24 mouse cellular contexts compared by ENCODE assay signal in genomic region chr14:11523052-11523451, GRCm38 (mm10). TPM values are rescaled to one million over a fixed set of nuclear protein-coding genes. Genes with fewer than 3 reads are reported as not detected.
DNase-seq lines count a peak whose midpoint lies in the region; ATAC-seq and TF ChIP-seq lines count a peak whose summit lies in the region.
"Had no signal": no experiment of that assay in that cellular context is flagged by ENCODE, and none has a peak within 500 bp of the region (broad histone marks: within the 10 kb centered on the region; RNA-seq: fewer than 3 reads in every experiment).

No protein-coding gene starts in this region.

- no peak; the same call in 1 of the 2 replicates for ATAC-seq in liver, embryonic 11.5 days (replicated peaks; ENCODE audit: low FRiP score)
- peak; percentile 47; the same call in 1 of the 2 replicates for ATAC-seq in lung, embryonic 14.5 days (ENCODE audit: insufficient read depth)
- ATAC-seq in liver, postnatal 0 days, result peak; percentile 62
- ATAC-seq in erythroblast, adult 5-6 weeks (replicated peaks; ENCODE audit: low FRiP score, poor library complexity, severe bottlenecking), result no peak
- ATAC-seq: CD4-positive, CD25-positive, alpha-beta regulatory T cell, adult 4 months; forebrain, embryonic 16.5 days had no signal

- 26% methylated on average over 3 of the region's 3 CpGs for WGBS in liver, adult 2 months
- 74% methylated on average over 3 of the region's 3 CpGs for WGBS in liver, embryonic 11.5 days
- WGBS in lung, embryonic 14.5 days, result 59% methylated on average over 3 of the region's 3 CpGs
- WGBS in liver, postnatal 0 days (ENCODE audit: insufficient replicate concordance), result 43% methylated on average over 3 of the region's 3 CpGs

- no peak overlapping the region for H3K4me2 ChIP-seq in liver, embryonic 11.5 days
- H3K4me2 ChIP-seq in lung, embryonic 14.5 days, result no peak overlapping the region
- no peak overlapping the region for H3K4me2 ChIP-seq in liver, postnatal 0 days (ENCODE audit: low read depth, low read length)
- H3K4me2 ChIP-seq: embryonic facial prominence, embryonic 15.5 days; hindbrain, embryonic 12.5 days had no signal

- no peak overlapping the region for H3K4me3 ChIP-seq in liver, adult 2 months (ENCODE audit: insufficient read depth, low read depth, low read length)
- H3K4me3 ChIP-seq in liver, embryonic 11.5 days (ENCODE audit: low read depth, low read length), result no peak overlapping the region
- H3K4me3 ChIP-seq in lung, embryonic 14.5 days (ENCODE audit: low read depth, low read length), result no peak overlapping the region
- no peak overlapping the region for H3K4me3 ChIP-seq in liver, postnatal 0 days (ENCODE audit: low read depth, low read length)
- H3K4me3 ChIP-seq: embryonic facial prominence, embryonic 15.5 days; heart, embryonic 10.5 days; hindbrain, embryonic 12.5 days had no signal

- TF ChIP-seq CTCF in liver, adult 2 months (IDR thresholded peaks at IDR 0.05; ENCODE audit: low read depth, low read length), result no peak
- no peak for TF ChIP-seq CTCF in lung, embryonic 14.5 days (IDR thresholded peaks at IDR 0.05; ENCODE audit: low read depth)
- TF ChIP-seq CTCF in liver, postnatal 0 days (IDR thresholded peaks at IDR 0.05; ENCODE audit: low read depth), result no peak

- no peak for TF ChIP-seq EP300 in liver, postnatal 0 days (IDR thresholded peaks at IDR 0.05; ENCODE audit: low read depth)

- no peaks in the 10 kb centered on the region for H3K4me1 ChIP-seq in liver, adult 2 months (ENCODE audit: control insufficient read depth, insufficient read depth, low read length)
- no peaks in the 10 kb centered on the region for H3K4me1 ChIP-seq in liver, embryonic 11.5 days (replicated peaks; ENCODE audit: control insufficient read depth, insufficient read depth, low read length)
- H3K4me1 ChIP-seq in lung, embryonic 14.5 days (ENCODE audit: insufficient read depth), result no peaks in the 10 kb centered on the region
- H3K4me1 ChIP-seq in liver, postnatal 0 days (ENCODE audit: insufficient read depth), result no peaks in the 10 kb centered on the region
- H3K4me1 ChIP-seq: embryonic facial prominence, embryonic 15.5 days; heart, embryonic 10.5 days; hindbrain, embryonic 12.5 days had no signal

- DNase-seq in liver, adult 2 months (ENCODE audit: extremely low read depth, low read depth, low spot score), result peak; percentile 78
- no peak for DNase-seq in liver, embryonic 11.5 days (ENCODE audit: low spot score)
- no peak for DNase-seq in lung, embryonic 14.5 days
- no peak for DNase-seq in lung, postnatal 14 days
- no peak for DNase-seq in liver, postnatal 0 days
- DNase-seq in retina, embryonic 14.5 days (ENCODE audit: low spot score), result no peak
- DNase-seq: adrenal gland, adult 8-10 months; adrenal gland, postnatal 36 days; B cell, adult 2 months; cerebellum, adult 2 months; cerebellum, postnatal 14 days; embryo, embryonic 11 days; gastrocnemius, postnatal 10 days; heart, adult 18-20 months; heart, postnatal 10 days; heart, postnatal 4 days had no signal

- no peaks in the 10 kb centered on the region for H3K27me3 ChIP-seq in liver, adult 2 months (ENCODE audit: control insufficient read depth, insufficient read depth, low read length)
- no peaks in the 10 kb centered on the region for H3K27me3 ChIP-seq in liver, embryonic 11.5 days (replicated peaks; ENCODE audit: control insufficient read depth, insufficient read depth, low read length)
- H3K27me3 ChIP-seq in lung, embryonic 14.5 days (ENCODE audit: insufficient read depth, low read length), result no peaks in the 10 kb centered on the region
- no peaks in the 10 kb centered on the region for H3K27me3 ChIP-seq in liver, postnatal 0 days (ENCODE audit: insufficient read depth, low read length)
- H3K27me3 ChIP-seq: embryonic facial prominence, embryonic 15.5 days; hindbrain, embryonic 12.5 days had no signal

- no peaks in the 10 kb centered on the region for H3K36me3 ChIP-seq in liver, adult 2 months (ENCODE audit: control insufficient read depth, insufficient read depth, low read length)
- H3K36me3 ChIP-seq in liver, embryonic 11.5 days (ENCODE audit: control insufficient read depth, insufficient read depth, low read length), result no peaks in the 10 kb centered on the region
- no peaks in the 10 kb centered on the region for H3K36me3 ChIP-seq in lung, embryonic 14.5 days (ENCODE audit: insufficient read depth)
- no peaks in the 10 kb centered on the region for H3K36me3 ChIP-seq in liver, postnatal 0 days (replicated peaks; ENCODE audit: insufficient read depth, low read length)
- H3K36me3 ChIP-seq: embryonic facial prominence, embryonic 15.5 days; G1E; heart, embryonic 10.5 days; hindbrain, embryonic 12.5 days had no signal

- no peak for TF ChIP-seq POLR2A in liver, adult 2 months (IDR thresholded peaks at IDR 0.05; ENCODE audit: extremely low read depth, insufficient read depth, low read length)

- no peak overlapping the region for H3K27ac ChIP-seq in liver, adult 2 months (replicated peaks; ENCODE audit: insufficient read depth, low read depth, low read length)
- no peak overlapping the region for H3K27ac ChIP-seq in liver, embryonic 11.5 days (ENCODE audit: low read depth, low read length)
- H3K27ac ChIP-seq in lung, embryonic 14.5 days (ENCODE audit: low read depth), result no peak overlapping the region
- no peak overlapping the region for H3K27ac ChIP-seq in liver, postnatal 0 days (ENCODE audit: low read depth)
- H3K27ac ChIP-seq: embryonic facial prominence, embryonic 15.5 days; heart, embryonic 10.5 days; hindbrain, embryonic 12.5 days had no signal

- no peaks in the 10 kb centered on the region for H3K9me3 ChIP-seq in liver, embryonic 11.5 days (ENCODE audit: control insufficient read depth, low read length)
- H3K9me3 ChIP-seq in lung, embryonic 14.5 days (ENCODE audit: low read depth, low read length), result no peaks in the 10 kb centered on the region
- no peaks in the 10 kb centered on the region for H3K9me3 ChIP-seq in liver, postnatal 0 days (ENCODE audit: low read length)
- H3K9me3 ChIP-seq: embryonic facial prominence, embryonic 15.5 days; heart, embryonic 10.5 days; hindbrain, embryonic 12.5 days had no signal

- no peak overlapping the region for H3K9ac ChIP-seq in liver, adult 2 months (ENCODE audit: low read depth, low read length)
- no peak overlapping the region for H3K9ac ChIP-seq in liver, embryonic 11.5 days (ENCODE audit: low read depth, low read length)
- no peak overlapping the region for H3K9ac ChIP-seq in lung, embryonic 14.5 days
- H3K9ac ChIP-seq in liver, postnatal 0 days (replicated peaks), result no peak overlapping the region
- H3K9ac ChIP-seq: embryonic facial prominence, embryonic 15.5 days; hindbrain, embryonic 12.5 days had no signal

- no peaks in the 10 kb centered on the region for H3K79me2 ChIP-seq in liver, adult 2 months (ENCODE audit: control insufficient read depth, insufficient read depth, low read length)

RNA-seq across cellular contexts. Expression of gene Ptprg, which starts 30.3 kb away (rescaled TPM):
- total RNA-seq in liver, adult 2 months (2014; rRNA removed), result 19.9 and 21.4 TPM in 2 replicates
- 12.4 and 17.4 TPM in 2 replicates for polyA plus RNA-seq in liver, adult 2 months (2012; rRNA removed)
- 8.6 and 10.0 TPM in 2 replicates for polyA plus RNA-seq in liver, embryonic 11.5 days (2014; fragmentation: Nextera tagmentation; extraction: Ambion mirVana)
- 37.0 and 43.2 TPM in 2 replicates for polyA plus RNA-seq in lung, embryonic 14.5 days (2014; fragmentation: Nextera tagmentation; extraction: Ambion mirVana)
- 1.7 and 2.7 TPM in 2 replicates for polyA plus RNA-seq in liver, postnatal 0 days (2015; fragmentation: Nextera tagmentation; extraction: Ambion mirVana)
- not detected in 2 replicates for total RNA-seq in erythroblast, adult 5-6 weeks (2015; ENCODE audit: low replicate concordance)
- total RNA-seq in erythroblast, adult 5-6 weeks (2017; ENCODE audit: low replicate concordance), result not detected in 2 replicates
- total RNA-seq: common myeloid progenitor, adult 5-6 weeks had no signal
- polyA plus RNA-seq: CD4-positive, CD25-positive, alpha-beta regulatory T cell, adult 4 months; G1E had no signal

Comparison
In these comparisons a context has a peak if more than half of its experiments do, and no peak if none do; other contexts are left out.
1. ATAC-seq: peak in lung, embryonic 14.5 days (single experiment) and liver, postnatal 0 days (single experiment); none in liver, embryonic 11.5 days (single experiment) and erythroblast, adult 5-6 weeks (single experiment).